Mouse (Mus musculus) small intestine, adult 2 months (tissue): ENCODE results near the gene Rarb. TPM values are rescaled to one million over a fixed set of nuclear protein-coding genes. Genes with fewer than 3 reads are reported as not detected.

Experiments
- H3K27ac ChIP-seq: fragments of 200-500 bp; 2 replicates; pipeline ENCODE4 v1.5.1; 2012; ENCODE audit warnings: low read depth, low read length, control low read depth, inconsistent platforms; ENCODE audit not compliant: insufficient read depth
- H3K27me3 ChIP-seq: fragments of 200-500 bp; 2 replicates; pipeline ENCODE4 v1.6.1; 2012; ENCODE audit warnings: mild to moderate bottlenecking, moderate library complexity, low read length, inconsistent platforms; ENCODE audit not compliant: control insufficient read depth, insufficient read depth
- H3K36me3 ChIP-seq: fragments of 200-500 bp; 2 replicates; pipeline ENCODE4 v1.6.1; 2012; ENCODE audit warnings: mild to moderate bottlenecking, low read length, control low read depth, inconsistent platforms; ENCODE audit not compliant: control insufficient read depth, insufficient read depth
- H3K4me1 ChIP-seq: fragments of 200-500 bp; 2 replicates; pipeline ENCODE4 v1.6.1; 2012; ENCODE audit warnings: low read length, inconsistent platforms, mixed read lengths; ENCODE audit not compliant: control insufficient read depth, insufficient read depth, insufficient read length
- H3K4me3 ChIP-seq: fragments of 200-500 bp; 2 replicates; pipeline ENCODE4 v1.5.1; 2012; ENCODE audit warnings: low read depth, mild to moderate bottlenecking, control low read depth, inconsistent platforms, low read length, moderate library complexity
- CTCF ChIP-seq: fragments of 200-500 bp; IDR thresholded peaks from 2 replicates; pipeline ENCODE4 v1.5.1; 2012; ENCODE audit warnings: low read depth, mild to moderate bottlenecking, control low read depth, inconsistent platforms, low read length, moderate library complexity, mixed read lengths; ENCODE audit not compliant: insufficient replicate concordance, insufficient read length; ENCODE audit errors: extremely low read depth
- POLR2A ChIP-seq: fragments of 200-500 bp; IDR thresholded peaks from 2 replicates; pipeline ENCODE4 v1.6.1; 2012; ENCODE audit warnings: low read depth, mild to moderate bottlenecking, control low read depth, inconsistent platforms, low read length, moderate library complexity
- WGBS: fragments of 180-500 bp; shearing (Covaris S2); methylation state at CpG from one replicate; pipeline ENCODE4 v1.1.7; 2018; 5-methylcytosine and 5-hydroxymethylcytosine counted together
- polyA plus RNA-seq: library from polyadenylated mRNA; depleted of rRNA; stranded (reverse); fragments of >200 nt; gene quantifications from 2 replicates; pipeline ENCODE4 v1.2.3, GENCODE M21; 2012

Rarb gene
- polyA plus RNA-seq, 1 experiment: 0.61 TPM

DNA sequence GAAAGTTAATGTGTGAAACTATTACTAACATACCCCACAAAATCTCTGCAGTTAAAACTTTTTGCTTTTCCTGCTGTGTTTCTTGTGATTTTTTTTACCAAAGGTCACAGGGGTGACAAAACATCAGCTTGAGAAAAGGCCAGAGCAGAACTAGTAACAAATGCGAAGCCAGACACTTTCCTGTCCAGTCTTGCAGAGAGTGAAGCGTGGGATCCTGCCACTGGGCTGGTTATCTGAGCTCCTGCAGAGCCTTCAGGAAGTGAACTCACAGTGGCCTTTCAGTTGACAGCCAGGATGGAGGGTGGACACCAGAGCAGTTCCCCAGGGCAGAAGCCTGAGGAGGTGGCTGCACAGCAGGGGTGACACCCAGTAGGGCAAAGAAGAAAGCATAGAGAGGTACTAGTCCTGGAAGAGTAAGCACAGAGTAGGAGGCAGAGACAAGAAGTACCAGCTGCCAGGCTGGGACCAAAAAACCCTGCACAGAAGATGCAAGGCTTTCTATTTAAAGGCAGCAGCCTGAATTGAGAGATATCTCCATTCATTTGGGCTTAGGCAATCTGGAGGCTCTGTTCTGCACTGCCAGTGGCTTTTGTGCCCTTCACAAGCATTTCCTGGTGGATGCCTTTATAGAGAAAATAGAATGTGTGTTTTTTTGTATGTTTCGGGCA is 123.4 kb downstream of the Rarb start:
- no peak overlapping the region for H3K27ac ChIP-seq
- H3K4me3 ChIP-seq: no peak overlapping the region
- no peak for TF ChIP-seq POLR2A
- TF ChIP-seq CTCF: no peak
- no peaks in the 10 kb centered on the region for H3K36me3 ChIP-seq
- WGBS: 77% methylated on average over 3 of the region's 3 CpGs
- no peaks in the 10 kb centered on the region for H3K4me1 ChIP-seq
- no peaks in the 10 kb centered on the region for H3K27me3 ChIP-seq

DNA sequence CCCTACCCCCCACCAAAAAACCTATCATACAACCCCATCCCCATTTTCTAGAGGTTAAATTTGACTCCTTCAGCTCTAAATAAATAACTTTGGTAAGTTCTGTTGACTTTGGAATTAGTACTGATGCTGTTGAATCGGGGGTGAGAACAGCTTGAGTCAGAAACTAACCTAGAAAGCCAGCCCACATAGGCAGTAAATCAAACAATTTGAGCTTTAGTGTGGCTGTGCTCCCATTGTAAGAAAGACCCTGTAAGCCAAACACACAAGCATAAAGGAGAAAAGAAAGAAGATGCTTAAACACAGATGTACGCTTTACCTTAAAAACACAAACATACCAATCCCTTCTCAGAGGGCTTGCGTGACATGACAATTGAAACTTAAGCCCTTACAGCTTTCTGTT is 140.6 kb downstream of the Rarb start:
- H3K27me3 ChIP-seq: no peaks in the 10 kb centered on the region
- no peak for TF ChIP-seq POLR2A
- no peak for TF ChIP-seq CTCF
- H3K27ac ChIP-seq: no peak overlapping the region
- H3K4me1 ChIP-seq: no peaks in the 10 kb centered on the region
- no peaks in the 10 kb centered on the region for H3K36me3 ChIP-seq
- no peak overlapping the region for H3K4me3 ChIP-seq
- 82% methylated on average over 3 of the region's 3 CpGs for WGBS

DNA sequence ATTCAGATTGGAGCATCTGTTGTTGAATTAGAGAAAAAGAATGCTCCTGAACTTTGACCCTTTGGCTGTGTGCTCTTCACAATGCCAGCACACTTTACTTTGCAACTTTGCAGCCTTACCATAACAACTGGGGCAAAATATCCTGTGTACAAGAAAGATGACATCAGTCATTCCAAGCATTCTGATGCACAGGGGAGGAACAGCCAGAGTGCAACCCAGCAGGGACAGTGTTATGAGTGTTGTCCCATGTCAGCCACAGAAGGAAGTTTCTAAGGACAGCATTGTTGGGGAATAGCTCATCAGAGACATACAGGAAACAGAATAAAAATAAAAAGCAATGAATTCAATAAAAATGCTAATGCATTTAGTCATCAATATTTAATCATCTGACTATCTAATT is 141.9 kb downstream of the Rarb start:
- no peak overlapping the region for H3K27ac ChIP-seq
- no peaks in the 10 kb centered on the region for H3K27me3 ChIP-seq
- no peaks in the 10 kb centered on the region for H3K36me3 ChIP-seq
- no peak overlapping the region for H3K4me3 ChIP-seq
- no peaks in the 10 kb centered on the region for H3K4me1 ChIP-seq
- no peak for TF ChIP-seq CTCF
- TF ChIP-seq POLR2A: no peak

DNA sequence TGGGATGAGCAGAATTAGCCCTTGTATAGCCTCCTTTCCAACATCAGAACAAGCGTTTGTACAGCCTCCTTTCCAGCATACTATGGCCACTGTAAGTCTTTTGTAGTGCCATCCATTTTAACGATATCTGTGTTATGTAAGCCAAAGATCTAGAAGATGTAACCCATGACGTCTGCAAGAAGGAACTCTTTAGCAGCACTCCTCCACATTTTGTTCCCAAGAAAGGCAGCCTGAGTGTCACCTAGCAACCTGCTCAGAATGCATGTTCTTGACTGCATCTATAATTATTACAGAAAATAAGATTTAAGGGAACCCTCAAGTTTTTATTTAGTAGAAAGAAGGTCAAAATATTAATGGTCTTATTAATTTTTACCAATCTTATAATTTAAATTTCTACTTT is 148.4 kb downstream of the Rarb start:
- Histone ChIP-seq H3K4me3 (no peak overlapping the region), H3K36me3 (no peaks in the 10 kb centered on the region), H3K27ac (no peak overlapping the region), H3K4me1 (no peaks in the 10 kb centered on the region), H3K27me3 (no peaks in the 10 kb centered on the region)
- 84% methylated on average over 3 of the region's 3 CpGs for WGBS
- TF ChIP-seq POLR2A (no peak), CTCF (no peak)

DNA sequence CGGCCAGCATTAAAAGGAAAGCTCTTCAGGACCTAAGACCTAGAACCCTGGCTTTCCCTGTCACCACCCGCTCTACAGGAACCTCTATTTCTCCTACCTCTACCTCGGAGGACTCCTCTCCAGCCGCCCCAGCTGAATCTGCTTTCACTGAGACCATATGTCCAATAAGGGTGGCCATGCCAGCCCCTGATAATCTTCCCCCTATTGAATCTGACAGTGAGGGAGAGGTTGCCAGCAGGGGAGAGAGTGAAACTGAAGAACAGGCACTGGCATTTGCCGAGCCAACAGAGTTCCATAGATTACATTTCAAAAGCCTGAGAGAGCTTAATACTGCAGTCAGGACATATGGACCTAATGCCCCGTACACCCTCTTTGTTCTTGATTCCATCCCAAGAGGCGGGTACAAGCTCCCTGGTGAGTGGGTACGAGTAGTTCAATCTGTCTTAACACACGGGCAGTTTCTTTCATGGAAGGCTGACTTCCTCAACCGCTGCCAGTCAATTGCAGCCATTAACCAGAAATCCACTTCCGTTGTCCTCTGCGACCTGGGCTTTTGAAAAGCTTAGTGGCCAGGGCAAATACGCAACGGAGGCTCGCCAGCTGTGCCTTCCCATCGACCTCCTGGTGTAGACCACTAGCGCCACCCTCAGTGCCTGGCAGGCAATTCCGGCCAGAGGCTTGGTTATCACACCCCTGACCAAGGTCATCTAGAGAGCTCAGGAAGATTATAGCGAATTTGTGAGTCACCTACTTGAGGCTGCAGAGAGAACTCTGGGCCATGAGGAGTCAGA is 179.6 kb downstream of the Rarb start:
- no peaks in the 10 kb centered on the region for H3K4me1 ChIP-seq
- 94% methylated on average over 19 of the region's 19 CpGs for WGBS

DNA sequence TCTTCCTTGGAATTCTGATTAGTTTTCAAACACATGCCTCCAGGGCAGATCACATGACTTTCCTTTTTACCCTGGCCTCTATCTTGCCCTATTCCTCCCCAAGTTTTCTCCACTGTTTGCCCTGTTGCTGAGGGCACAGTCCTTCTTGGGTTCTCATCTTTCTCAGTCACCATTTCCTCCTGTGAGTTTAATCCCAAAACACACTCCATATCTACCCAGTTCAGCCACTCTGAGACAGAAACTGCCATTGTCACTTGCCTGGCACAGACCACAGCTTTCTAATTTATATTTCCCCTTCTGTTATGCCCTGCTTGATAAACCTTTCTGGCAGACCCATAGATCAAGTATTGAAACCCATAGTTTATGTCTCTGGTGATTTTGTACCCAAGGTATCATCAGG is 205.0 kb downstream of the Rarb start:
- no peaks in the 10 kb centered on the region for H3K27me3 ChIP-seq
- no peak overlapping the region for H3K4me3 ChIP-seq
- no peaks in the 10 kb centered on the region for H3K36me3 ChIP-seq
- H3K4me1 ChIP-seq: no peaks in the 10 kb centered on the region
- TF ChIP-seq POLR2A (no peak), CTCF (no peak)
- H3K27ac ChIP-seq: no peak overlapping the region

More for the DNA sequence above, 179.6 kb downstream of the Rarb start:
- no peaks in the 10 kb centered on the region for H3K36me3 ChIP-seq
- no peak overlapping the region for H3K27ac ChIP-seq
- H3K4me3 ChIP-seq: no peak overlapping the region
- TF ChIP-seq POLR2A (no peak), CTCF (no peak)
- H3K27me3 ChIP-seq: no peaks in the 10 kb centered on the region

DNA sequence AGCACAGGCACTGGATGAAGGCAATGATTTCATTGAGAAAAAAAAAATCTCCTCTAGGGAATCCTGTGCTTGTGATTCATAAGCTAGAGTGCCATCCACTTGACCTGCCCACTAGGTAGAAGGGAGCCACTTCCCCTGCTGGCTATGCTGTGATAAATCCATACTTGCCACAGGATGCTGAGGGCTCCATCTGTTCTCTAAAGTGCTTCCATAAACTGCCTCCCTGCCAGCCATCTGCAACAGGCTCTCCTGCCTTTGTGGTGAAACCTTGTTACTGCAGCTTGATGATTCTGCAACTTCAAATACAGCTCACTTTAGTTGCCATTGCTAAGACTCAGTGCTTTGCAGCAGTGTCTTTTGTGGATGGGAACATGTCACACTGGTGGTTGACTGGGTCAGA is 213.5 kb downstream of the Rarb start:
- H3K36me3 ChIP-seq: no peaks in the 10 kb centered on the region
- H3K27ac ChIP-seq: no peak overlapping the region

More for the DNA sequence above, 213.5 kb downstream of the Rarb start:
- H3K4me1 ChIP-seq: 0 out of 2 replicates have a peak, but pooled peaks cover 3% of the 10 kb centered on the region
- TF ChIP-seq CTCF (no peak), POLR2A (no peak)
- H3K4me3 ChIP-seq: no peak overlapping the region
- no peaks in the 10 kb centered on the region for H3K27me3 ChIP-seq
